Mouse (Mus musculus) E14TG2a.4 (cell line): ENCODE data around the gene T2.
"Not testable (repeated sequence)": the region's sequence is repeated elsewhere in the genome, so short reads cannot be mapped to it uniquely, and the experiment has no call there.

Experiments used
- CTCF ChIP-seq: conservative IDR thresholded peaks from 2 replicates; pipeline ENCODE4 v1.5.1; 2014; ENCODE audit warnings: low read length
- NANOG ChIP-seq: IDR thresholded peaks from 2 replicates; pipeline ENCODE4 v1.6.1; 2014; ENCODE audit warnings: borderline replicate concordance, low read length, mixed read lengths

GRCm38 (mm10) chr17:8337159-8337558, 18.6 kb upstream of the T2 start, which contains the start of gene Prr18:
- TF ChIP-seq CTCF, NANOG: not testable (repeated sequence)
